Mouse (Mus musculus): ENCODE results near the gene Rpl23a. TPM values are rescaled to one million over a fixed set of nuclear protein-coding genes. Genes with fewer than 3 reads are reported as not detected.

The Rpl23a gene
- total and polyA plus RNA-seq, 3 experiments: 1,695 to 2,502 (median 2,130) TPM

GRCm38 (mm10) chr11:78195101-78195863 lies 11.9 kb upstream of the Rpl23a start:
- Histone ChIP-seq H3K4me3 (ENCODE audit: low read depth, low read length) (peak overlapping the region; percentile 71), H3K4me1 (ENCODE audit: insufficient read depth, low read depth, low read length) (peaks cover 25% of the 10 kb centered on the region), H3K27me3 (ENCODE audit: insufficient read depth, low read length) (peaks cover 41% of the 10 kb centered on the region), H3K36me3 (replicated peaks) (no peaks in the 10 kb centered on the region), H3K9me3 (replicated peaks) (no peaks in the 10 kb centered on the region)
- no peak for ATAC-seq (ENCODE audit: extremely low read depth, insufficient number of reproducible peaks, low FRiP score, poor library complexity, severe bottlenecking)
- DNase-seq (ENCODE audit: low spot score): no peak
- TF ChIP-seq POLR2AphosphoS5 (IDR thresholded peaks at IDR 0.05; ENCODE audit: insufficient replicate concordance, low read depth, low read length): no peak

GRCm38 (mm10) chr11:78194411-78195100 lies 11.2 kb upstream of the Rpl23a start:
- H3K36me3 ChIP-seq (replicated peaks): no peaks in the 10 kb centered on the region
- ATAC-seq (ENCODE audit: extremely low read depth, insufficient number of reproducible peaks, low FRiP score, poor library complexity, severe bottlenecking): no peak
- peak; percentile 48 for DNase-seq (ENCODE audit: low spot score)
- peaks cover 48% of the 10 kb centered on the region for H3K27me3 ChIP-seq (ENCODE audit: insufficient read depth, low read length)
- TF ChIP-seq GATA2 (IDR thresholded peaks at IDR 0.05; ENCODE audit: borderline replicate concordance, low read depth, low read length): no peak
- no peak for TF ChIP-seq POLR2AphosphoS5 (IDR thresholded peaks at IDR 0.05; ENCODE audit: insufficient replicate concordance, low read depth, low read length)
- TF ChIP-seq TAL1 (conservative IDR thresholded peaks at IDR 0.05; ENCODE audit: low read depth, low read length): no peak
- TF ChIP-seq GATA1 (IDR thresholded peaks at IDR 0.05; ENCODE audit: borderline replicate concordance, low read length): no peak
- no peak for TF ChIP-seq CTCF (IDR thresholded peaks at IDR 0.05; ENCODE audit: low read depth, low read length)
- peak overlapping the region; percentile 71 for H3K4me3 ChIP-seq (ENCODE audit: low read depth, low read length)
- peaks cover 29% of the 10 kb centered on the region for H3K4me1 ChIP-seq (ENCODE audit: insufficient read depth, low read depth, low read length)
- no peaks in the 10 kb centered on the region for H3K9me3 ChIP-seq (replicated peaks)

- peaks cover 43% of the 10 kb centered on the region for H3K4me1 ChIP-seq (ENCODE audit: insufficient read depth, low read depth, low read length)
- 0 out of 2 replicates have a peak, but pooled peaks cover 4% of the 10 kb centered on the region for H3K9me3 ChIP-seq (replicated peaks)
- no peaks in the 10 kb centered on the region for H3K36me3 ChIP-seq (replicated peaks)
- DNase-seq (ENCODE audit: low spot score) (no peak), ATAC-seq (ENCODE audit: extremely low read depth, insufficient number of reproducible peaks, low FRiP score, poor library complexity, severe bottlenecking) (no peak)
- H3K27me3 ChIP-seq (ENCODE audit: insufficient read depth, low read length): peaks cover 62% of the 10 kb centered on the region
- peak within 1 kb of the TSS; percentile 71; the same call in 1 of the 2 replicates for H3K4me3 ChIP-seq (ENCODE audit: low read depth, low read length)
- TF ChIP-seq CTCF (IDR thresholded peaks at IDR 0.05; ENCODE audit: low read depth, low read length): no peak
- TF ChIP-seq GATA2 (IDR thresholded peaks at IDR 0.05; ENCODE audit: borderline replicate concordance, low read depth, low read length): no peak
- no peak for TF ChIP-seq POLR2AphosphoS5 (IDR thresholded peaks at IDR 0.05; ENCODE audit: insufficient replicate concordance, low read depth, low read length)
- TF ChIP-seq TAL1 (conservative IDR thresholded peaks at IDR 0.05; ENCODE audit: low read depth, low read length): no peak
- TF ChIP-seq GATA1 (IDR thresholded peaks at IDR 0.05; ENCODE audit: borderline replicate concordance, low read length): no peak
These were observed 9.7 kb upstream of the Rpl23a start, which contains the start of gene Proca1 for GRCm38 (mm10) chr11:78193113-78193512. Proca1 (plus strand) TSS chr11:78193392.

- no peak for ATAC-seq (ENCODE audit: extremely low read depth, insufficient number of reproducible peaks, low FRiP score, poor library complexity, severe bottlenecking)
- Histone ChIP-seq H3K36me3 (replicated peaks) (no peaks in the 10 kb centered on the region), H3K4me1 (ENCODE audit: insufficient read depth, low read depth, low read length) (peaks cover 33% of the 10 kb centered on the region), H3K4me3 (ENCODE audit: low read depth, low read length) (no peak overlapping the region), H3K27me3 (ENCODE audit: insufficient read depth, low read length) (peaks cover 81% of the 10 kb centered on the region), H3K9me3 (replicated peaks) (0 out of 2 replicates have a peak, but pooled peaks cover 4% of the 10 kb centered on the region)
- no peak for DNase-seq (ENCODE audit: low spot score)
- TF ChIP-seq GATA1 (IDR thresholded peaks at IDR 0.05; ENCODE audit: borderline replicate concordance, low read length): no peak
- TF ChIP-seq GATA2 (IDR thresholded peaks at IDR 0.05; ENCODE audit: borderline replicate concordance, low read depth, low read length): no peak
- TF ChIP-seq POLR2AphosphoS5 (IDR thresholded peaks at IDR 0.05; ENCODE audit: insufficient replicate concordance, low read depth, low read length): no peak
- TF ChIP-seq TAL1 (conservative IDR thresholded peaks at IDR 0.05; ENCODE audit: low read depth, low read length): no peak
- TF ChIP-seq CTCF (IDR thresholded peaks at IDR 0.05; ENCODE audit: low read depth, low read length): no peak
These were observed 6.7 kb upstream of the Rpl23a start for GRCm38 (mm10) chr11:78190041-78190440.

- H3K4me3 ChIP-seq (ENCODE audit: low read depth, low read length): peak overlapping the region; percentile 65; the same call in 1 of the 2 replicates
- TF ChIP-seq POLR2AphosphoS5 (IDR thresholded peaks at IDR 0.05; ENCODE audit: insufficient replicate concordance, low read depth, low read length) (no peak), GATA2 (IDR thresholded peaks at IDR 0.05; ENCODE audit: borderline replicate concordance, low read depth, low read length) (no peak), TAL1 (conservative IDR thresholded peaks at IDR 0.05; ENCODE audit: low read depth, low read length) (no peak)
- DNase-seq (ENCODE audit: low spot score) (no peak), ATAC-seq (ENCODE audit: extremely low read depth, insufficient number of reproducible peaks, low FRiP score, poor library complexity, severe bottlenecking) (no peak)
- 0 out of 2 replicates have a peak, but pooled peaks cover 4% of the 10 kb centered on the region for H3K9me3 ChIP-seq (replicated peaks)
- H3K36me3 ChIP-seq (replicated peaks): no peaks in the 10 kb centered on the region
- H3K27me3 ChIP-seq (ENCODE audit: insufficient read depth, low read length): peaks cover 77% of the 10 kb centered on the region
- peaks cover 31% of the 10 kb centered on the region for H3K4me1 ChIP-seq (ENCODE audit: insufficient read depth, low read depth, low read length)
These were observed 6.1 kb upstream of the Rpl23a start for GRCm38 (mm10) chr11:78189234-78190040.
